Mouse (Mus musculus) thymus, postnatal 14 days (tissue): Measurements from ENCODE around the gene Senp5.
"Not testable (repeated sequence)": the region's sequence is repeated elsewhere in the genome, so short reads cannot be mapped to it uniquely, and the experiment has no call there.

Source experiments
- DNase-seq: peaks from one replicate; pipeline ENCODE4 v3.0.0; 2021

Gene Senp5

DNA sequence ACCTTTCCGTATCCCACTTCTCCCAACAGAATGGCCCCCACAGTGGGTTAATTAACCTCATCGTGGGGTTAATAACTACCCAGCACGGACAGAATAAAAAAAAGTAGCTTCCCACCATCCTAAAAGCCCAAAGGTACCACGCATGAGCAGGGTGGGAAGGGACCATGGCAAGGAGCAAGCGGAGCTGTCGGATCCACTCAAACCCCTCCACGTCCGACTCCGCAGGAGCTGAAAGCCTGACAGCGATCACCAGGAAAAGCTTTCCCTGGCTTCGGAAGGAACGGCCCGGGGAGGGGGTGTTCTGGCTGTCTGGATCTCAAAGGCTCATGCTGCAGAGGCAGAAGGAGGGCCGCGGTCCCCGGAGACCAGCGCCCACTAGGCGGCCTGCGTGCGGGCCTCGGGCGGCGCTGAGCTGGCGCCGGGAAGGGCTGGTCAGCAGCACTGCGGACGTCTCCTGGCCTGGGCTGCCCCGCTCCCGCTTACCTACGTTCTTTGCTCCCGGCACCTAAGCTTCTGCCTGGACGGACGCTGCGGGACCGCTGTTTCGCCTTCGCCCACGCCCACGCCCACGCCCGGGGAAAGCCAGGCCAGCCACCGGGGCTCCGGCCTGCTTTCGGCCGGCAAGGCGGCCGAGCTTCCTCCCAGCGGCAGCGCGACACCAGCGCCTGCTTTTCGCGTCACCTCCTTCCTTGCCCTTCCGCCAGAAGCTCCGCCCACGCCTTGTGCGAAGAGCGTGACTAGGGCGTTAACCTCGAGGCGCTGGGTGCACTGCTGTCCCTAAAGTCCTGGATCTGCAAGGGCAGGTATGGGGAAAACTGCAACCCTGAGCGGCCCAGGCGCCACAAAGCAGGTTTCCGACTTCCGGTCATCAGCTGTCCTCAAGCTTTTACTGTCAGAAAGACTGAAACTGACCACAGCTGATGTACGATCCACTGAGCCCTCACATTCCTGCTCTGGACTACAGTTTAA lies at the start of gene Senp5:
Gene Senp5 (minus strand): TSS at position 779 of the 969 bp plus-strand sequence.
- DNase-seq: peak; percentile 91

GRCm38 (mm10) chr16:32042367-32042766 lies 39.3 kb upstream of the Senp5 start:
- no peak for DNase-seq

GRCm38 (mm10) chr16:32019678-32020077 lies 16.6 kb upstream of the Senp5 start:
- DNase-seq: no peak

DNA sequence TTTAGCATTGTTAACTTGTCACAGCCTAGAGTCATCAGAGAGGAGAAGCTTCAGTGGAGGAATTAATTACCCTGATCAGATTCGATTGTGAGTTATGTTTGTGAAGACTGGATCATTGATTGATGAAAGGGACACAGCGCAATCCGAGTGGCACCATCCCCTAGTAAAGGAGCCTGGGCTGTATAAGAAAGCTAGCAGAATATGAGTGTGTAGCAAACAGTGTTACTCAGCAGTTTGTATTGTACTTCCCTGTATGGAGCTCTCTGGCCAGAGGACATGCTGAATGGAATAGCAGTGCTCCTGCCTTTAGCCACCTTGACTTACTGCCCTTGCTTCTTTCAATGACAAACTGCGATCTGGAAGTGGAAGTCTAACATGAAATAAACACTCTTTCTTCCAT lies 7.2 kb upstream of the Senp5 start:
- DNase-seq: no peak

DNA sequence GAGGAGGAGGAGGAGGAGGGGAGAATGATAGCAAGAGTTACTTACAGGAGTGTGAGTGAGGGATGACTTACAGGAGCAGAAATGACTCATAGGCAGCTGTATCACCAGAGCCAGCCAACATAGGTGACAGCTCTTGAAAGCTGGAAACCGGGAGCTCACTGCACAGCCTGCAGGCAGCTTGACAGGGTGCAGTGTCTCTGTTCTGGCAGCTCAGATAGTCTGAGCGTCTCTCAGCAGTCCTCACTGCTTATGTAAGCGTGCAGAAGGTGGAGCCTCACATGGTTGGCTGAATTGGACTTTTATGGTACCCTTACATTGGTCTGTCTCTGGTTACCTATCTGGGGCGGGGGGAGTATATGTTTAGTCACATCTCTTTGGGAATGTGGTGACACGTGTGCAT lies 6.8 kb upstream of the Senp5 start:
- DNase-seq: no peak

DNA sequence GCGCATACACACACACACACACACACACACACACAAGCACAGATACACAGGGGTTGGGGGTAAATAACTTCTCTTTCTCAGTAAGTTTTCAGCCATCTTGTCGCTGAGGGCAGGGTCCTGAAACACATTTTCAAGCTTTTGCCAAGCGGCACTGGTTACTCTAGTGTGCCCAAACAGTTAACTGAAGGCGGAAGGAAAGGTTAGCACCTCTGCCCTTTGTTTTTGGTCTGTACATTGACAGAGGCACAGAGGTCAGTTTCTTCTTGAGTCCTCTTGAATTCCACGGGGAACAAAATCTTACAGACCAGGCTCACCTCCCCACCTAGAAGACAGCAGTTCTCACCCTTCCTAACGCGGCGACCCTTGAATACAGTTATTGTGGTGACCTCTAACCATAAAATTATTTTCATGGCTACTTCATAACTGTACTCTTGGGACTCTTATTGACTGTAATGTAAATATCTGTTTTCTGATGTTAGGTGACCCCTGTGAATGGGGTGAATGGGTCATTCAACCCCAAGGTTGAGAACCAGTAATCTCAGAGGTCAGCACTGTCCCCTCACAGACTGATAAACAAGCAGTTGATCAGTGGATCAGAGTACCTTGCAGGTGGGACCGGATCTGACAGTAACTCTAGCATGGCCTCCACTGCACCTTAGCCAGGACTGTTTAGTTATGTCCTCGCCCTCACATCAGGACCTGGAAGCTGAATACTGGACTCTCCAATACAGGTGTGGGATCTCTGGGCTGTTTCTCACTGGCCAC lies 5.6 kb upstream of the Senp5 start:
- DNase-seq: no peak

DNA sequence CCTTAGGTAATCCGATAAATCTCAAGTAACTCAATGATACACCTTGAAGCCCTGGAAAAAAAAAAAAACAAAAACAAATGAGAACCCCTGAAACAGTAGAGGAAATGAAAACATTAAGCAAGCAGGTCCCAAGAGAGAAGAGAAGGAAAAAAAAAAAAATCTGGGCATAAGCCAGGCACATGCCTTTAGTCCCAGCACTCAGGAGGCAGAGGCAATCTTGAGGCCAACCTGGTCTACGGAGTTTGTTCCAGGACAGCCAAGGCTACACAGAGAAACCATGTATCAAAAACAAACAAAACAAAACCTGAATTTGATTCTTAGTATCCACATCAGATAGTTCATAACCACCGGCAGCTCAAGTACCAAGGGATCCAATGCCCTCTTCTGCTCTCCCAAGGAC lies 1.6 kb upstream of the Senp5 start:
- no peak for DNase-seq

GRCm38 (mm10) chr16:31996371-31996770 lies 6.7 kb downstream of the Senp5 start:
- no peak for DNase-seq

GRCm38 (mm10) chr16:31993946-31994345 lies 9.1 kb downstream of the Senp5 start:
- no peak for DNase-seq

DNA sequence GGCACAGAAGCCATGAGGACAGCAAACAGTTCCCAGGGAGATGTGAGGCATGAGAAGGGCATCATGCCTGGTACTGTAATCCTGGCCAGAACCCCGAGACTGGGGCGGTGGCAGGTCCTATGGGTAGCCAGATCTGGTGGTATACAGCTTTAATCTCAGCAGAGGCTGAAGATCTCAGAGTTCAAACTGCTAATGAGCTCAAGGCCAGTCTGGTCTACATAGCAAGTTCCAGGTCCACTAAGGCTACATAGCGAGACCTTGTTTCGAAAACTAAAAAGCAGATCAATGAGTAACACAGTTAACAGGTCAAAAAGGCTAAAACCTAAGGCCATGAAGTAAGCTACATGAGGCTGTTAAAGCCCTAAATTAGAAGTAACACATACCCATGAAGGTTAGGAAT lies 9.9 kb downstream of the Senp5 start:
- no peak for DNase-seq

DNA sequence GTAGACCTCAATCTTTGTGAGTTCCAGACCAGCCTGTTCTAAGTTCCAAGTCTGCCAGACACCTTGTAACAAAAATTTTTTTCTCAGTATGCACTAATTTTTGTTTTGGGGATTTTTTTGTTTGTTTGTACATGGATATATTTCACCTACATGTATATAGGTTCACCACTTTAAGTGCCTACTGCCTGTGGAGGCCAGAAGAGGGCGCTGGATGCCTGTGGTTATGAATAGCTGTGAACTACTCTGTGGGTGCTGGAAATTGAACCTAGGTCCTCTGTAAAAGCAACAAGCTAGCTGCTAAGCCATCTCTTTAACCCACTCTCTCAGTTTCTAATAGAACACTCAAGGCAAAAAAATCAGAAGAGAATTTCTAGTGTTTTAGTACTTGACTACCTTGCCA lies 11.0 kb downstream of the Senp5 start:
- peak; percentile 22 for DNase-seq

DNA sequence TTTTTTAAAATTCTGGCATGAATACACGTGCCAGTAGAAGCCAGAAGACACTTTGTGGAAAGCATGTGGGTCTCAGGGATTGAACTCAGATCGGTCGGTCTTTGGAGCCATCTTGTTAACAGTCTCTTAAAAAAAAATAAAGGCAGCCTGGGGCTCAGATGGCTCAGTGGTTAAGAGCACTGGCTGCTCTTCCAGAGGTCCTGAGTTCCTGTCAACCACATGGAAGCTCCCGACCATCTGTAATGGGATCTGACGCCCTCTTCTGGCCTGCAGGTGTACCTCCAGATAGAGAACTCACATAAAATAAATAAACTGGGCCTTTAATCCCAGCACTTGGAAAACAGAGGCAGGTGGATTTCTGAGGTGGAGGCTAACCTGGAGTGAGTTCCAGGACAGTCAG lies 22.1 kb downstream of the Senp5 start:
- no peak for DNase-seq

- DNase-seq: no peak
Measured at GRCm38 (mm10) chr16:31979501-31979900, 23.6 kb downstream of the Senp5 start.

GRCm38 (mm10) chr16:31975258-31975657 lies 27.8 kb downstream of the Senp5 start:
- DNase-seq: no peak

DNA sequence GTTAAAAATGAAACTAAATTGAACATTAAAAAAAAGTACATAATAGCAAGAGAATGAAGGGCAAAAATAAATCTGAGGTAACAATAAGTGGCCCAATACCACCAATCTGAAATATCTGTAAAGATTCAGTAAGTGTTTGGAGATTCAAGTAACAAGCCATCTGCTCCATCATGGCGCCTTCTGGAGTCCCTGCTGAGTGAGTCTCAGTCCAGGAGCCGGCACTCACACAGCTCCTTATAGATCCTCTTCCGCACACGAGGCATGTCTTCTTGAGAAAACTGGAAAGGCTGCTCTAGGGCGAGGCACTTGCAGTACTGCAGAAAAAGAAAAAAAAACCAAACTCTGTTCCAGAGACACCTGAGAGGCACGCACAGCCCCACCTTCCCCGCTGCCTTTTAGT lies 39.9 kb downstream of the Senp5 start:
- DNase-seq: no peak

GRCm38 (mm10) chr16:31948345-31948774 lies 54.7 kb downstream of the Senp5 start, which contains the start of the genes 0610012G03Rik and Ncbp2:
Gene 0610012G03Rik, minus strand, starts transcription at chr16:31948494.
Gene Ncbp2, plus strand, starts transcription at chr16:31948513.
- DNase-seq: peak; percentile 97

- DNase-seq: no peak
Measured at GRCm38 (mm10) chr16:31947901-31948316, 55.2 kb downstream of the Senp5 start.

DNA sequence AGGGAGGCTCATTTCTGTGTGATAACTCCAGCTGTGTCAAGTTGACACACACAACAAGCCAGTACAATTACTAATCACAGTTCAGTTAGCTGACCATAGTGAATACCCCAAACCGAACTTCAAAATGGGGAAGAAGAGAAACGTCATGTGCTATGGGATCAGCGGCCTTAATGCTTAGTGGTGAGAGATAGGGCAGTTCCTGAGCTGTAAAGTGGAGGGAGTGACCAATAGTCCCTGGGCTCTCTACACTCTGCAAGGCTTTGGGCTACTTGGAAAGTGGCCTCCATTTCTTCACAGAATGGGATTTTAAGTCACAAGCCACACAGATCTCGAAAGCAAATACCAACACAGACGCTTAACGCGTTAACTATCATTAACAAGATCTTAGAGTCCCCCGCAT lies 55.8 kb downstream of the Senp5 start:
- no peak for DNase-seq

DNA sequence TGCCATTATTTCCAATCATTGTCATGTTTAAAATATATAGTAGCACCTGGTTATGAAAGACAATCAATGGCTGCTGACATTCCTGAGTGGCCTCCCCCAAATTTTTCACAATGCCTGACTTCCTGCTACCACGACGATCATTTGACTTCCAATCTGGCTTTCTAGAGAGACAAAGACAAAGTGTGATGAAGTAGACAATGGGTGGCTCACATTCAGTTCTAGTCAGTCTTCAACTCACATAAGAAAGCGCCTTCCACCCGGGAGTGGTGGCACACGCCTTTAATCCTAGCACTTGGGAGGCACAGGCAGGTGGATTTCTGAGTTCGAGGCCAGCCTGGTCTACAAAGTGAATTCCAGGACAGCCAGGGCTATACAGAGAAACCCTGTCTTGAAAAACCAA lies 57.1 kb downstream of the Senp5 start:
- DNase-seq: not testable (repeated sequence)

DNA sequence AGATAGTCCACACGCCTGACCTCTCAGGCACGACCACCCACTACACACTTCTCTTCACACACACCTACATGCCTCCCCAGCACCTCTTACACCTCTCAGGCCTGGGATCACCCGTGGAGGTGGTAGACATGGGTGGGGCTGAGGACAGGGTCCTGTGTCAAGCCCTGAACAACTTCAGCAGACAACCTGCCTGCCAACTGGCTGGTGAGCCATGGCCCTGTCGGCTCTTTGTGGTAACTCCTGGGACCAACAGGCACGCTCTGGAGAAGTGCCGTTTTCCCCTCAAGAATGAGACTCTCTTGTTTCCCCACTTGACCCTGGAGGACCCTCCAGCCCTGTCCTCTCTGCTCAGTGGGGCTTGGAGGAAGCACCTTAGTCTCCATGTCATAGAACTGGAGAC lies 57.7 kb downstream of the Senp5 start:
- DNase-seq: no peak

- DNase-seq: no peak
Measured at GRCm38 (mm10) chr16:31944698-31945255, 58.3 kb downstream of the Senp5 start.

DNA sequence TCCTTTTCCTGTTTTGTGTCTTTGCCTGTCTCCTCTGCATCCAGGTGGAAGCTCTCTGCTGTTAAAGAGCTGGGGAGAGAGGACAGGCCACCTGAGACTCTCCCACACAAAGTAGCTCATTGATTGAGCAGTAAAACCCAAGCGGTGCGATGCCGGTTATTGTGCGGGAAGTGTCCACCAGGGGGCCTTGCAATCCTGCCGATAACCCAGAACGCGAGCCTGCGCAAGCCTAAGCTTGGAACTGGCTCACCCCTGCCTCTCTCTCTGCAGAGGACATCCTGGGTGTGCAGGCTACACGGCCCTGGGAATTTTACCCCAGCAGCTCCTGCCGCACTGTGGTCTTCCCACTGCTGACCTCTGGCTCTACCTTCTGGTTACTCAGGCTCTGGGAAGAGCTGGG lies 59.1 kb downstream of the Senp5 start:
- peak; percentile 84 for DNase-seq

DNA sequence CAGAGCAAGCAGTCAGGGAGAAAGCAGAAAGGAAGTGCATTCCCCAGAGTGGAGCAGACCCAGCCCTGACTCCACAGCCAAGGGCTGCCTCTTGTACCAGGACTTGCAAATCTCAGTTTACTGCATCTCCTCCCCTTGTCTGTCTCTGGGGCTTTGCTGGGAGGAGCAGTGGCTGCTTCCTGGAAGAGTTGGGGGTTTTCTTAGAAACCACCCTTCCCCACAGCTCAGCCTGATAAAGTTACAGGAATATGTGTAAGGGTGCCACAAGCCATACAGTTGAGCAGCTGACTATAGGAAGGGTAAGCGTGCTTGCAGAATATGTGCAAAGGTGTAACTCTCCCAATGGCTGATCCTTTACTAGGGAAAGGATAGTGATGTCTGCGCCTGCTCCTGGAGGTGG lies 62.5 kb downstream of the Senp5 start:
- DNase-seq: no peak
